Mouse (Mus musculus): ENCODE data around the gene Enah. TPM values are rescaled to one million over a fixed set of nuclear protein-coding genes. Genes with fewer than 3 reads are reported as not detected.

The Enah gene
- total and polyA plus RNA-seq, 3 experiments: 0.45 to 0.69 TPM; not detected in 1

GRCm38 (mm10) chr1:181998673-181999072, 21.1 kb downstream of the Enah start:
- DNase-seq (ENCODE audit: low read depth, low spot score): no peak
- no peak for TF ChIP-seq POLR2AphosphoS5 (IDR thresholded peaks at IDR 0.05; ENCODE audit: borderline replicate concordance, low read depth, low read length)
- no peak for TF ChIP-seq ZKSCAN1 (IDR thresholded peaks at IDR 0.05; ENCODE audit: low read depth, low read length)
- TF ChIP-seq RAD21 (IDR thresholded peaks at IDR 0.05; ENCODE audit: low read depth, low read length): no peak
- no peak for TF ChIP-seq MAFK (IDR thresholded peaks at IDR 0.05; ENCODE audit: borderline replicate concordance, low read depth, low read length)
- TF ChIP-seq POLR2A (IDR thresholded peaks at IDR 0.05; ENCODE audit: control insufficient read depth in 1 of 2, insufficient read depth in 1 of 2, low read depth in 1 of 2, low read length in 2 of 2, poor library complexity in 1 of 2): no peak
- TF ChIP-seq CHD2 (IDR thresholded peaks at IDR 0.05; ENCODE audit: low read length): no peak
- TF ChIP-seq ETS1 (IDR thresholded peaks at IDR 0.05; ENCODE audit: low read depth, low read length): no peak
- no peak for TF ChIP-seq MAZ (IDR thresholded peaks at IDR 0.05; ENCODE audit: low read depth, low read length)
- TF ChIP-seq MAX (IDR thresholded peaks at IDR 0.05; ENCODE audit: low read length): no peak
- no peak for TF ChIP-seq ZMIZ1 (IDR thresholded peaks at IDR 0.05; ENCODE audit: low read depth, low read length)
- no peak for TF ChIP-seq NRF1 (IDR thresholded peaks at IDR 0.05; ENCODE audit: insufficient read depth, low read depth, low read length, poor library complexity, severe bottlenecking)
- no peak for TF ChIP-seq USF2 (IDR thresholded peaks at IDR 0.05; ENCODE audit: borderline replicate concordance in 1 of 2, insufficient read depth in 1 of 2, low read depth in 1 of 2, low read length in 2 of 2)
- TF ChIP-seq UBTF (IDR thresholded peaks at IDR 0.05; ENCODE audit: borderline replicate concordance, insufficient read depth, low read depth, low read length): no peak
- no peak for TF ChIP-seq JUND (IDR thresholded peaks at IDR 0.05; ENCODE audit: low read depth, low read length)
- TF ChIP-seq SIN3A (IDR thresholded peaks at IDR 0.05; ENCODE audit: low read length): no peak
- no peak for TF ChIP-seq TBP (IDR thresholded peaks at IDR 0.05; ENCODE audit: low read depth, low read length)
- no peak overlapping the region for H3K4me3 ChIP-seq (ENCODE audit: control insufficient read depth in 1 of 2, insufficient read depth in 1 of 2, low read depth in 2 of 2, low read length in 2 of 2)
- H3K79me2 ChIP-seq (ENCODE audit: control insufficient read depth, insufficient read depth, low read length, poor library complexity): no peaks in the 10 kb centered on the region
- H3K27ac ChIP-seq (ENCODE audit: control insufficient read depth, low read depth, low read length): no peak overlapping the region
- H3K9ac ChIP-seq (ENCODE audit: control insufficient read depth, low read depth, low read length, poor library complexity, severe bottlenecking): no peak overlapping the region
- H3K36me3 ChIP-seq (ENCODE audit: control insufficient read depth in 1 of 2, insufficient read depth in 2 of 2, low read length in 2 of 2): no peaks in the 10 kb centered on the region
- no peaks in the 10 kb centered on the region; a peak in 1 of 4 replicates for H3K4me1 ChIP-seq (ENCODE audit: control insufficient read depth in 1 of 2, insufficient read depth in 2 of 2, low read length in 2 of 2)
- H3K27me3 ChIP-seq (ENCODE audit: control insufficient read depth in 1 of 2, insufficient read depth in 2 of 2, low read length in 2 of 2): no peaks in the 10 kb centered on the region; a peak in 2 of 4 replicates
- H3K9me3 ChIP-seq (replicated peaks; ENCODE audit: insufficient read depth, low read length): no peaks in the 10 kb centered on the region

- no peak overlapping the region for H3K4me3 ChIP-seq (ENCODE audit: control insufficient read depth in 1 of 2, insufficient read depth in 1 of 2, low read depth in 2 of 2, low read length in 2 of 2)
- H3K9me3 ChIP-seq (replicated peaks; ENCODE audit: insufficient read depth, low read length): no peaks in the 10 kb centered on the region
These were observed 22.0 kb downstream of the Enah start for GRCm38 (mm10) chr1:181997791-181998190.

More at GRCm38 (mm10) chr1:181997791-181998190, 22.0 kb downstream of the Enah start:
- no peak for TF ChIP-seq ZNF384 (IDR thresholded peaks at IDR 0.05; ENCODE audit: low read depth, low read length)
- TF ChIP-seq GATA1 (IDR thresholded peaks at IDR 0.05; ENCODE audit: low read depth, low read length): no peak
- no peak for TF ChIP-seq RAD21 (IDR thresholded peaks at IDR 0.05; ENCODE audit: low read depth, low read length)
- no peak for TF ChIP-seq GABPA (IDR thresholded peaks at IDR 0.05; ENCODE audit: low read depth, low read length)
- TF ChIP-seq USF1 (IDR thresholded peaks at IDR 0.05; ENCODE audit: low read depth, low read length): no peak
- no peak for TF ChIP-seq MEF2A (IDR thresholded peaks at IDR 0.05; ENCODE audit: extremely low read depth, insufficient replicate concordance, low read depth, low read length, poor library complexity, severe bottlenecking)
- TF ChIP-seq POLR2AphosphoS2 (IDR thresholded peaks at IDR 0.05; ENCODE audit: low read length): no peak
- TF ChIP-seq MAFK (IDR thresholded peaks at IDR 0.05; ENCODE audit: borderline replicate concordance, low read depth, low read length): no peak
- TF ChIP-seq EP300 (IDR thresholded peaks at IDR 0.05; ENCODE audit: low read depth in 1 of 2, low read length in 2 of 2): no peak
- TF ChIP-seq BHLHE40 (IDR thresholded peaks at IDR 0.05; ENCODE audit: borderline replicate concordance, low read depth, low read length): no peak
- no peak for TF ChIP-seq TCF12 (IDR thresholded peaks at IDR 0.05; ENCODE audit: low read depth, low read length)
- Histone ChIP-seq H3K27ac (ENCODE audit: control insufficient read depth, low read depth, low read length) (no peak overlapping the region), H3K79me2 (ENCODE audit: control insufficient read depth, insufficient read depth, low read length, poor library complexity) (no peaks in the 10 kb centered on the region), H3K36me3 (ENCODE audit: control insufficient read depth in 1 of 2, insufficient read depth in 2 of 2, low read length in 2 of 2) (no peaks in the 10 kb centered on the region), H3K27me3 (ENCODE audit: control insufficient read depth in 1 of 2, insufficient read depth in 2 of 2, low read length in 2 of 2) (no peaks in the 10 kb centered on the region; a peak in 2 of 4 replicates), H3K9ac (ENCODE audit: control insufficient read depth, low read depth, low read length, poor library complexity, severe bottlenecking) (no peak overlapping the region), H3K4me1 (ENCODE audit: control insufficient read depth in 1 of 2, insufficient read depth in 2 of 2, low read length in 2 of 2) (no peaks in the 10 kb centered on the region; a peak in 1 of 4 replicates)
- no peak for DNase-seq (ENCODE audit: low read depth, low spot score)

Data from MEL (cell line).